Mouse (Mus musculus) stomach, postnatal 0 days (tissue): Measurements from ENCODE around the gene Gm10134. TPM values are rescaled to one million over a fixed set of nuclear protein-coding genes. Genes with fewer than 3 reads are reported as not detected.
A peak's percentile ranks its signal among the peaks of the same experiment; 100 is the strongest.
"Not testable (repeated sequence)": the region's sequence is repeated elsewhere in the genome, so short reads cannot be mapped to it uniquely, and the experiment has no call there.

Experiments used
- ATAC-seq: fragments of 200-750 bp; cut with Nextera tagmentation; 2 replicates; pipeline ENCODE4 v1.8.0; 2017; ENCODE audit not compliant: low FRiP score, low TSS enrichment
- DNase-seq: peaks from one replicate; pipeline ENCODE4 v3.0.0-alpha.2; 2016; ENCODE audit warnings: low spot score
- H3K27ac ChIP-seq: fragments of 300-500 bp; sonication (generic); replicated peaks from 2 replicates; pipeline ENCODE4 v1.5.1; 2014; ENCODE audit warnings: mild to moderate bottlenecking, control low read depth
- H3K27me3 ChIP-seq: fragments of 300-500 bp; sonication (generic); 2 replicates; pipeline ENCODE4 v1.6.1; 2014; ENCODE audit warnings: low read length; ENCODE audit not compliant: control insufficient read depth, insufficient read depth
- H3K36me3 ChIP-seq: fragments of 300-500 bp; sonication (generic); 2 replicates; pipeline ENCODE4 v1.6.1; 2014; ENCODE audit warnings: low read length, mixed read lengths; ENCODE audit not compliant: control insufficient read depth, insufficient read depth
- H3K4me1 ChIP-seq: fragments of 300-500 bp; sonication (generic); replicated peaks from 2 replicates; pipeline ENCODE4 v1.6.1; 2014; ENCODE audit warnings: antibody characterized with exemption; ENCODE audit not compliant: control insufficient read depth, insufficient read depth
- H3K4me2 ChIP-seq: fragments of 300-500 bp; sonication (generic); replicated peaks from 2 replicates; pipeline ENCODE4 v1.6.1; 2014; ENCODE audit warnings: low read depth, mild to moderate bottlenecking, control low read depth, moderate library complexity
- H3K4me3 ChIP-seq: fragments of 300-500 bp; sonication (generic); 2 replicates; pipeline ENCODE4 v1.5.1; 2014; ENCODE audit warnings: low read depth, low read length, control low read depth
- H3K9ac ChIP-seq: fragments of 300-500 bp; sonication (generic); 2 replicates; pipeline ENCODE4 v1.6.1; 2014; ENCODE audit warnings: mild to moderate bottlenecking, low read length, control low read depth, mixed read lengths
- H3K9me3 ChIP-seq: fragments of 300-500 bp; sonication (generic); 2 replicates; pipeline ENCODE4 v1.6.1; 2016; ENCODE audit warnings: low read length; ENCODE audit not compliant: control insufficient read depth
- CTCF ChIP-seq: IDR thresholded peaks from 2 replicates; pipeline ENCODE4 v1.5.1; 2016; ENCODE audit warnings: antibody characterized with exemption, low read depth, mild to moderate bottlenecking, moderate library complexity
- EP300 ChIP-seq: optimal IDR thresholded peaks from 2 replicates; pipeline ENCODE3; 2016; ENCODE audit warnings: antibody characterized with exemption
- WGBS: fragments of 180-500 bp; shearing (Covaris S2); extraction: QIAGEN DNeasy Blood & Tissue Kit; methylation state at CpG from one replicate; pipeline ENCODE4 v1.1.7; 2014; 5-methylcytosine and 5-hydroxymethylcytosine counted together
- polyA plus RNA-seq: library from polyadenylated mRNA; unstranded; fragments of >200 nt; fragmentation: Nextera tagmentation; extraction: Ambion mirVana; gene quantifications from 2 replicates; pipeline ENCODE4 v1.2.1, GENCODE M21; 2015

Gm10134 gene
- polyA plus RNA-seq, 1 experiment from 2014 or later, result 6.2 TPM

DNA sequence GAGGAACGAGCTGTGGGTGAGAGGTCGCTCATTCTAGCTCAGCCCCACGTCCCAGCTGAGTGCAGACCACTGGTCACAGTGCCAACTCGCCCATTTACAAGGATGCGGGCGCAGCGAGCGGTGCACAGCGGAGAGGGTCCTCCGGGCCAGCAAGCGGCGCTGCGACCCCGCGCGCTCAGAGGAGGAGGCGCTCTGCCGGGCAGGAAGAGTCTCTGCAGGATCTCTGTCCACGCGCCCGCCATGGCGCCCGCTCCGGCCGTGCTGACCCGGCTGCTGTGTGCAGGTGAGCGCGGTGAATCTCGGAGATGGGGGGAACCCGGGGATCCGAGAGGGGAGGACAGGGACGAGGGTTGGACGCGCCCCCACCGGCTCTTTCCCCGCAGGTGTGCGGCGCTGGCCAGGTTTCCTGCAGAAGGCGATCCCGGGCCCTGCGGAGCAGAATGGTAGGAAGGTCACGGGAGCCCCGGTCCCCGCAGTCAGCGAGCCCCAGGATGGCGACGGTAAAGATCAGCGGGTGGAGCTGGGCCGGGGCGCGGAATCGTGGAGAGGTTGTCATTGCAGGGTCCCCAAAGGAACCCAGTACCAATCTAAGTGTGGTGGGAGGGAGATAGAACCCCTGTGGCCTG is 37.9 kb upstream of the Gm10134 start, which contains the start of gene Mrps2:
TSS of gene Mrps2 (plus strand) at position 207 of the 626 bp plus-strand sequence.
- peak within 1 kb of the TSS; percentile 82 for H3K4me2 ChIP-seq
- under 1% methylated on average over 52 of the region's 52 CpGs for WGBS
- H3K27ac ChIP-seq, result peak within 1 kb of the TSS; percentile 53; the same call in 1 of the 2 replicates
- H3K9ac ChIP-seq, result peak within 1 kb of the TSS; percentile 95
- TF ChIP-seq EP300 (no peak), CTCF (peak; percentile 96)
- H3K9me3 ChIP-seq, result no peaks in the 10 kb centered on the region
- peaks cover 3% of the 10 kb centered on the region; the same call in 1 of the 2 replicates for H3K4me1 ChIP-seq
- H3K4me3 ChIP-seq, result peak within 1 kb of the TSS; percentile 93
- DNase-seq (peak; percentile 91), ATAC-seq (peak; percentile 91)
- no peaks in the 10 kb centered on the region for H3K27me3 ChIP-seq
- H3K36me3 ChIP-seq, result peaks cover 11% of the 10 kb centered on the region; the same call in 1 of the 2 replicates

GRCm38 (mm10) chr2:28468486-28469225 is 37.2 kb upstream of the Gm10134 start:
- H3K4me2 ChIP-seq, result peak overlapping the region; percentile 82
- TF ChIP-seq CTCF (no peak), EP300 (no peak)
- H3K9ac ChIP-seq, result peak overlapping the region; percentile 95
- no peak for ATAC-seq
- H3K9me3 ChIP-seq, result no peaks in the 10 kb centered on the region
- H3K36me3 ChIP-seq, result peaks cover 11% of the 10 kb centered on the region; the same call in 1 of the 2 replicates
- no peaks in the 10 kb centered on the region for H3K27me3 ChIP-seq
- peaks cover 3% of the 10 kb centered on the region; the same call in 1 of the 2 replicates for H3K4me1 ChIP-seq
- no peak for DNase-seq
- peak overlapping the region; percentile 93 for H3K4me3 ChIP-seq
- WGBS, result 52% methylated on average over 18 of the region's 18 CpGs
- H3K27ac ChIP-seq, result no peak overlapping the region

DNA sequence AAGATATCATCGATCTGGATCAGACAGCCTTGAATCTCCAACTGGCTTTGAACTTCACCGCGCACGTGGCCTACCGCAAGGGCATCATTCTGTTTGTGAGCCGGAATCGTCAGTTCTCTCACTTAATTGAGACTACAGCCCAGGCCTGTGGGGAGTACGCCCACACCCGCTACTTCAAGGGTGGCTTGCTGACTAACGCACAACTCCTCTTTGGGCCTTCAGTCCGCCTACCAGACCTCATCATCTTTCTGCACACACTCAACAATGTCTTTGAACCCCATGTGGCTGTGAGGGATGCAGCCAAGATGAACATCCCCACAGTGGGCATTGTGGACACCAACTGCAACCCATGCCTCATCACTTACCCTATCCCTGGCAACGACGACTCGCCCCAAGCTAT is 36.4 kb upstream of the Gm10134 start:
- 96% methylated on average over 14 of the region's 14 CpGs for WGBS
- H3K27me3 ChIP-seq, result no peaks in the 10 kb centered on the region
- no peak overlapping the region for H3K4me2 ChIP-seq
- DNase-seq (no peak), ATAC-seq (no peak)
- H3K9ac ChIP-seq, result no peak overlapping the region
- H3K27ac ChIP-seq, result no peak overlapping the region
- peaks cover 3% of the 10 kb centered on the region; the same call in 1 of the 2 replicates for H3K4me1 ChIP-seq
- peaks cover 11% of the 10 kb centered on the region; the same call in 1 of the 2 replicates for H3K36me3 ChIP-seq
- no peak overlapping the region for H3K4me3 ChIP-seq
- no peaks in the 10 kb centered on the region for H3K9me3 ChIP-seq
- TF ChIP-seq EP300 (no peak), CTCF (no peak)

DNA sequence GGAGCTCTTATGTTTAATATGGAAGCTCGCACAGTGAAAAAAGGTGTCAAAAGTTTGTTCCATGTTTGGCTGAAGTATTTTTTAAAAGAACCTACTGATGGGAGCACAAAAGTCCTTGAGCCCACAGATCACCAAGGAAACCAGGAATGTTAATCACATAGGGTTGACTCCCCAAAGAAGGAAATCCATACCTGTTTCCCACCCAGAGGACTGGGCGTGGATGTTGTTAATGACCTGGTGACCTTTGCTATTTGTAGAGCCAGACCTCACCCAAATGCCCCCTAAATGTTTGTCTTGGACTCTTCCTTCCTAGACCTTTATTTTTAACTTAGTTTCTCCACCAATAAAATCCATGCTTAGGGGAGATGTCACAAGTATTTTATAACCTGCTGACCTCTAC is 35.3 kb upstream of the Gm10134 start:
- TF ChIP-seq EP300 (no peak), CTCF (no peak)
- ATAC-seq, result no peak
- WGBS, result 75% methylated on average over 2 of the region's 2 CpGs

DNA sequence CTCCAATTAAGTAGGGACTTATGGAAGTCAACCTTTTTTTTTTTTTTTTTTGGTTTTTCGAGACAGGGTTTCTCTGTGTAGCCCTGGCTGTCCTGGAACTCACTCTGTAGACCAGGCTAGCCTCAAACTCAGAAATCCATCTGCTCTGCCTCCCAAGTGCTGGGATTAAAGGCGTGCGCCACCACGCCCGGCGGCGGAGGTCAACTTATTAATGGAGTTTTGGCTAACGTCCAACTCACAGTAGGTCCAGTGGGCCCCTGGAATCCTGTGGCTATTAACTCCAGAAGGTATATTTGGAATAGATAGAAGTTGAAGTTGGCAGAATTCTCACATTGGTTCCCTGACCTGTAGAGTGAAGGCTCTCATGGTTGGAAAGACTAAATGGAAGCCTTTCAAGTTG is 33.9 kb upstream of the Gm10134 start:
- H3K9ac ChIP-seq, ATAC-seq, H3K4me3 ChIP-seq, DNase-seq, H3K27ac ChIP-seq, H3K27me3 ChIP-seq, H3K4me1 ChIP-seq, H3K9me3 ChIP-seq, H3K4me2 ChIP-seq: not testable (repeated sequence)
- peaks cover 11% of the 10 kb centered on the region; the same call in 1 of the 2 replicates for H3K36me3 ChIP-seq
- WGBS, result 95% methylated on average over 7 of the region's 8 CpGs

More for the DNA sequence above, 35.3 kb upstream of the Gm10134 start:
- no peaks in the 10 kb centered on the region for H3K9me3 ChIP-seq
- H3K4me1 ChIP-seq, result peaks cover 3% of the 10 kb centered on the region; the same call in 1 of the 2 replicates
- H3K4me2 ChIP-seq, result no peak overlapping the region
- H3K36me3 ChIP-seq, result peaks cover 11% of the 10 kb centered on the region; the same call in 1 of the 2 replicates
- no peak for DNase-seq
- no peak overlapping the region for H3K4me3 ChIP-seq
- H3K27ac ChIP-seq, result no peak overlapping the region
- no peak overlapping the region for H3K9ac ChIP-seq
- no peaks in the 10 kb centered on the region for H3K27me3 ChIP-seq

DNA sequence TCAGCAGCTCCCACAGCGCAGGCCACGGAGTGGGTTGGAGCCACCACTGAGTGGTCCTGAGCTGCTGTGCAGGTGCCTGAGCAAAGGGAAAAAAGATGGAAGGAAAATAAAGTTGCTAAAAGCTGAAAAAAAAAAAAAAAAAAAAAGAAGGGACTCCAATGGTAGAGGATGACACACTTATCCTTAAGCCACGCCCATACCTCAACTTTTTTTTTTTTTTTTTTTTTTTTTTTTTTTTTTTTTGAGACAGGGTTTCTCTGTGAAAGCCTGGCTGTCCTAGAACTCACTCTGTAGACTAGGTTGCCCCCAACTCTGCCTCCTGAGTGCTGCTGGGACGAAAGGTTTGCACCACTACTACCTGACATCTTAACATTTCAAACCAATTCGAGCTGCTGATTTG is 27.9 kb upstream of the Gm10134 start:
- not testable (repeated sequence) for H3K9me3 ChIP-seq, H3K27ac ChIP-seq, H3K4me2 ChIP-seq, H3K4me1 ChIP-seq, H3K27me3 ChIP-seq, H3K9ac ChIP-seq, DNase-seq, H3K36me3 ChIP-seq, H3K4me3 ChIP-seq, ATAC-seq
- WGBS, result 90% methylated on average over 5 of the region's 5 CpGs
